Mouse (Mus musculus) spleen, postnatal 10 days (tissue): ENCODE data around the gene Hist1h2bh.
"Not testable (repeated sequence)": the region's sequence is repeated elsewhere in the genome, so short reads cannot be mapped to it uniquely, and the experiment has no call there.

Experiments
- DNase-seq, 2 experiments: peaks; one replicate each; pipeline ENCODE4 v3.0.0; 2021 to 2022; ENCODE audit warnings: low spot score in 2 of 2

Hist1h2bh gene

GRCm38 (mm10) chr13:23573898-23574524 lies 30.8 kb upstream of the Hist1h2bh start, which contains the start of the genes Hist1h2bf and Hist1h2ad:
Gene Hist1h2bf, minus strand, starts transcription at chr13:23574196.
Gene Hist1h2ad, plus strand, starts transcription at chr13:23574381.
- DNase-seq, result peak; percentile 91

GRCm38 (mm10) chr13:23573034-23573897 lies 30.1 kb upstream of the Hist1h2bh start:
- DNase-seq, result peak; percentile 61 to 65

DNA sequence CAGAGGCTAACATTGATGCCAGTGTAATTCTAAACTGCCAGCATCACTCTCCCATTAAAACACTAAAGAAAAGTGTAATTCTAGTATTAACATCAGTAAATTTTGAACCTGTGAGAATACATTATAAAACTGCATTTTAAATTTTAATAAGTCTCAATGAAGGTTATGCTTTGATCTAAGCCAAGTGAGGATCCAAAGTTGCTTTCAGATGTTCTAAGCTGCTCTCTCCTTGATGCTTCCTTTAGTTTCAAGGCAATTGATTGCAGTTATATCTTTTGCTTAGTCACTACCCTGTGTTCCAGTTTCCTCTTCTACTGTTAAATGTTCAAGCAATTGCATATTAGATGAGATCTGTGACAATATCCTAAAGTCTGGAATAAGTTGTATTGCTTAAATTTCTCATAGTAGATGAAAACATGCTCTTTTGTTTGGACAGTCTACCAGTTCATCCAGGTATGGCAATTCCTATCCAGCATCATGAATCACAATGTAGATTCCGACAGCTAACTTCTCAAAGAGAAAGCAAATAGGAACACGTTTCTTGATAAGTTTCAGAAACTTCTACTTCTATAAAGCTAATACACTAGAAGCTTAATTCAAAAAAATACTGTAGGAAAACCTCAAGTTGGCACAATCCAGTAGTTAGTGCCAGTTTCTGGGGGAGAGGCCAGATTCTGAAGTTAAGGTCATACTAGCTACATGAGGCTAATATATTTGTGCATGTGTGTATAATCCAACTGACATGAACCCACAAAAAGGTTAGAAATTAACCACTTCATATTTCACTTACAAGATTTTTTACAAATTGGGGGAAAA lies 29.2 kb upstream of the Hist1h2bh start:
- DNase-seq, result no peak

DNA sequence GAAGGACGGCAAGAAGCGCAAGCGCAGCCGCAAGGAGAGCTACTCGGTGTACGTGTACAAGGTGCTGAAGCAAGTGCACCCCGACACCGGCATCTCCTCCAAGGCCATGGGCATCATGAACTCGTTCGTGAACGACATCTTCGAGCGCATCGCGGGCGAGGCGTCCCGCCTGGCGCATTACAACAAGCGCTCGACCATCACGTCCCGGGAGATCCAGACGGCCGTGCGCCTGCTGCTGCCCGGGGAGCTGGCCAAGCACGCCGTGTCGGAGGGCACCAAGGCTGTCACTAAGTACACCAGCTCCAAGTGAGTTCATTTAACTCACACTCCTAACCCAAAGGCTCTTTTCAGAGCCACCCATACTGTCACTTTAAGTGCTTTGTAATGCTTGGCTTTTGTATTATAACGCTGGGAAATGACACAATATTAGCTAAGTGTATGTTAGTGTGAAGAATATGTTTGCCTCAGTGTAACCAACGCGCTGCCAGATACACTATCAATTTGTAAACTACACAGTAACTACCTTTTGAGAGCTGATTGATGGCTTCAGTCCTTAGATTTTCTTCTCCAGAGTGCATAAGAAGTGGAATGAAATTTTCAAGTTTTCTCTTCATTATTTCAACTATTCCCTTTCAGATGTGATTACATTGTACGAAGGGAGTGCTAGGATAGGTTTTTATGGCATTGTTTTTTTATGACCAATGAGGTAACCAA lies 28.5 kb upstream of the Hist1h2bh start:
- DNase-seq, result peak in 1 of 2 experiments; percentile 60

DNA sequence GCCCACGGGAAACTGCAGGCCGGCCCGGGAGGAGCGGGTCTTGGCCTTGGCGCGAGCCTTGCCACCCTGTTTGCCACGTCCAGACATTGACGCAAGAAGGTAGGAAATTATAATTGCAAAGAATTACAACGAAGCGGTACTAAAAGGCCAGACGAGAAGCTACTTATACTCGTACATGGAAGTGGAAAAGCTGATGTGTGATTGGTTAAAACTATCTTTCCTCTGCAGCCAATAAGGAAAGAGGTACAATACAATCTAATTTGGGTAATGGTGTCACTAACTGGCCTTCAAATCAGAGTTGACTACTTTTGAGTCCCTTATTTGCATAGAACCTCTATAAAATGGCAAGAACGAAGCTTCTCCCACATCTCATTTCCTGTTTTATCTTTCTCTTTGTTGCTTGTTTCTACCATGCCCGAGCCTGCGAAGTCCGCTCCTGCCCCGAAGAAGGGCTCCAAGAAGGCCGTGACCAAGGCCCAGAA lies 27.9 kb upstream of the Hist1h2bh start, which contains the start of the genes Hist1h2ae and Hist1h2bg:
Hist1h2ae (minus strand) TSS at position 199 of the 482 bp plus-strand sequence.
Hist1h2bg (plus strand) TSS at position 375 of the 482 bp plus-strand sequence.
- peak; percentile 79 to 91 for DNase-seq

DNA sequence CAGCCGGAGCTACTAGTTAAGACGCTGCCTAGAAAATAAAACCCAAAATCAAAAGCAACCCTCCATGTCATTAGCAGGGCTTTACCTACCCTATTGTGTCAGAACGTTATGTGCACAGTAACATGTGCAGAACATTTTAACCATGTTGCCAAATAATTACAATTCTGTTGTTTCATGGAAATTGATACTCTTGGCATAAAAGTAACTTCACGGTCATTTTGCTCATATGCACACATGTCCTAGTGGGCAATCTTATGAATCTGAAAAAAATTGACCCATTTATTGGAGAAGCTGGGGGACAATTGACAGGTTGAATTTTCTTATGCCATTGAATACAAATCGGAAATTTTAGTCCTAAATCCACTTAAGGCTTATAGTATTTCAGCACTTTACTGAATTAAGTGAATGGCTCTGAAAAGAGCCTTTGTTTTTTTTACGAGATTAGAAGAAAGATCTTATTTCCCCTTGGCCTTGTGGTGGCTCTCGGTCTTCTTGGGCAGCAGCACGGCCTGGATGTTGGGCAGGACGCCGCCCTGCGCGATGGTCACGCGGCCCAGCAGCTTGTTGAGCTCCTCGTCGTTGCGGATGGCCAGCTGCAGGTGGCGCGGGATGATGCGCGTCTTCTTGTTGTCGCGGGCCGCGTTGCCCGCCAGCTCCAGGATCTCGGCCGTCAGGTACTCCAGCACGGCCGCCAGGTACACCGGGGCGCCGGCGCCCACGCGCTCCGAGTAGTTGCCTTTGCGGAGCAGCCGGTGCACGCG lies 27.2 kb upstream of the Hist1h2bh start:
- DNase-seq, result not testable (repeated sequence)

- DNase-seq, result no peak
Measured at GRCm38 (mm10) chr13:23564482-23564881, 21.3 kb upstream of the Hist1h2bh start.

- peak; percentile 37 to 57 for DNase-seq
Measured at GRCm38 (mm10) chr13:23562699-23563462, 19.7 kb upstream of the Hist1h2bh start.

GRCm38 (mm10) chr13:23561883-23562659 lies 18.9 kb upstream of the Hist1h2bh start, which contains the start of gene Hist1h3e:
Gene Hist1h3e, minus strand, starts transcription at chr13:23562369.
- DNase-seq, result peak; percentile 95 to 98

DNA sequence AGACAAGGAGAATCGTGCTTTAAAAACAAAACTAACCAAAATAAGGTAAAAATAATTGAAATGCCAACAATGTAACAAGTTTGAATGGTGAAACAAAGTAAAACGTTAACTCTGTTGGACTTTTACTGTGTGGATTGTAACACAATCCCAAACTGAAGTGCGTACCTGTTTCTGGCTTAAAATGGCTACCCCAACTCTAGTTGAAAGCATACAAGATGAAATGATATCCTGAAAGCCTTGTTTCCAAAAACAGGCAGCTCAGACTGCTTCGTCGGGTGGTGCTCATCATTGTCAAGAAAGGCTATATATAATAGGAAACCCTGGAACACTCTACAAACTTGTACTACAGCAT lies 18.3 kb upstream of the Hist1h2bh start:
- not testable (repeated sequence) for DNase-seq

DNA sequence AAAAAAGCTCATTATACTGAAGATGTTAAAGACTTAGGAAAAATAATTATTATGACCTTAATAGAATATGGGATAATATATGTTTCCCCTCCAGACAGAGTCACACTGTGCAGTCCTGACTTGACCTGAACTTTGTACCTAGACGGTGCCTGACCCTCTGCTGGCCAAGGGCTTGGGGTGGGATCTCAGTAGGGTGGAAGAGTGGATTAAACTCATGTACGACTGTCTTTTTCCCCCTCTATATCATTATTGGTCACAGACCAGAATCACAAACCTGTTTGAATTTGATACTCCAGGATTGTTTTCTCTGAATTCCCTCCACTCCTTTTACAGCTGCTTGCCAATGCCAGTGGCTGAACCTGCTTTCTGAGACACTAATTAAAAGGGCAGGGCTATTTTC lies 17.5 kb upstream of the Hist1h2bh start:
- DNase-seq, result not testable (repeated sequence)

DNA sequence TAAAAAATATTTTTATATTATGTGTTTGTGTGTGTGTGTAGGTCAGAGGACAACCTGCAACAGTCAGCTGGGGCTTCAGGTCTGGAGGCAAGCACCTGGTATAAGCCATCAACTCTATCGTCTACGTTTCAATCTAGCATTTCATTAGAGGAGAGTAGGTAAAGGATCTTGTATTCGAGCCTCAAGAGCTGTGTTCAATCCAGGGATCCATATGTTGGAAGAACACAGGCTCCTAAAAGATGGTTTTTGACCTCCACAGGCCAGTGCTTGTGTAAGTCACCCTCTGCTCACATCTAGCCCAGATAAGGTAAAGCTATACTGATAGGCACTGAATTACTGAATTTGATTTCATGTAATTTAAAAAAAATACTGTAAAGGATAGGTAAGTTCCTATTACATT lies 13.7 kb upstream of the Hist1h2bh start:
- no peak for DNase-seq

GRCm38 (mm10) chr13:23555839-23556416 lies 12.7 kb upstream of the Hist1h2bh start:
- peak; percentile 77 to 78 for DNase-seq

DNA sequence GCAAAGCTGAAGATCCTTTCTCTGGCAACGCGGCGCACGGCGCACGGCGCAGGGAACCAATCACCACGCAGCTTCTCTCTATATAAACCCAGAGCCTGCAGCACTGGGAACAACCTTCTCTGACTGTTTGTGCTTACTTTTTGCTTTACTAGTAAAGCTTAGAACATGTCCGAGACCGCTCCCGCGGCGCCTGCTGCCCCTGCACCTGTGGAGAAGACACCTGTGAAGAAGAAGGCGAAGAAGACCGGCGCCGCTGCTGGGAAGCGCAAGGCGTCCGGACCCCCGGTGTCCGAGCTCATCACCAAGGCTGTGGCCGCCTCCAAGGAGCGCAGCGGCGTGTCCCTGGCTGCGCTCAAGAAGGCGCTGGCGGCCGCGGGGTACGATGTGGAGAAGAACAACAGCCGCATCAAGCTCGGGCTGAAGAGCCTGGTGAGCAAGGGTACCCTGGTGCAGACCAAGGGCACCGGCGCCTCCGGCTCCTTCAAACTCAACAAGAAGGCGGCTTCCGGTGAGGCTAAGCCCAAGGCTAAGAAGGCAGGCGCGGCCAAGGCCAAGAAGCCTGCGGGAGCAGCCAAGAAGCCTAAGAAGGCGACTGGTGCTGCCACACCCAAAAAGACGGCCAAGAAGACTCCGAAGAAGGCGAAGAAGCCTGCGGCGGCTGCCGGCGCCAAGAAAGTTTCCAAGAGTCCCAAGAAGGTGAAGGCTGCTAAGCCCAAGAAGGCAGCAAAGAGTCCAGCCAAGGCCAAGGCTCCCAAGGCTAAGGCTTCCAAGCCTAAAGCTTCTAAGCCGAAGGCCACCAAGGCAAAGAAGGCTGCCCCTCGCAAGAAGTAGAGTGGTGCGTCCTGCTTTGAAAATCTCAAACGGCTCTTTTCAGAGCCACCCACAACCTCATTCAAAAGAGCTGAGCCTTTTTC lies 12.0 kb upstream of the Hist1h2bh start:
- DNase-seq, result peak; percentile 93 to 96

DNA sequence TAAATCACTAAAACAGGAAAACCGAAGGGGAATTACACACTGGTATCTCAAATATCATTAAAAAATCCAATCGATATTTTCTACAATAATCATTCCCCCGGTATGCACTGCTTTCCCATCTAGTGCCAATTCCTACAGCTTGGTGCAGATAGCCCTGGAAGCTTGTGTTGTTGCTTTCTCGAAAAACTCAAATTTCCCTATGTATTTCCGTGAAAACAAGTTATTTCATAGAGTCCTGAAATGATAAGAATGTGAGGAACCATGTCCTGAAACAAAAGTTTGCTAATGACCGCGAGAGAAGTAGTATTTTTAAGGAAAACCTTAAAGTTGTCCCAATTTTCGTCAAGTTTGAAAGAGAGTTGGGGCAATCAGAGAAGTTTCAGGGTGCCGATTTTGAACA lies 11.2 kb upstream of the Hist1h2bh start:
- no peak for DNase-seq

GRCm38 (mm10) chr13:23552962-23553361 lies 9.8 kb upstream of the Hist1h2bh start, which contains the start of gene Hist1h1d:
Gene Hist1h1d, plus strand, starts transcription at chr13:23553262.
- no peak for DNase-seq
